Comparison of ENCODE assay signal across 8 mouse cellular contexts in genomic region chrX:103288485-103289330, GRCm38 (mm10). TPM values are rescaled to one million over a fixed set of nuclear protein-coding genes. Genes with fewer than 3 reads are reported as not detected.
DNase-seq lines count a peak whose midpoint lies in the region; ATAC-seq and TF ChIP-seq lines count a peak whose summit lies in the region.
"Had no signal": no experiment of that assay in that cellular context is flagged by ENCODE, and none has a peak within 500 bp of the region (broad histone marks: within the 10 kb centered on the region; RNA-seq: fewer than 3 reads in every experiment).

No protein-coding gene starts in this region.

- ATAC-seq in hematopoietic stem cell, adult 5-6 weeks (replicated peaks in 1 of 2; ENCODE audit: insufficient read depth in 1 of 2, low FRiP score in 2 of 2, low TSS enrichment in 1 of 2, low read depth in 1 of 2, poor library complexity in 2 of 2, severe bottlenecking in 2 of 2), result peak; percentile 56 to 80; a peak in 2 of 4 replicates
- peak; percentile 74 for ATAC-seq in lung, embryonic 16.5 days (ENCODE audit: low read depth)
- ATAC-seq in stomach, postnatal 0 days (ENCODE audit: low FRiP score, low TSS enrichment), result no peak

- peak overlapping the region; percentile 48 for H3K4me2 ChIP-seq in lung, embryonic 16.5 days (ENCODE audit: low read depth, low read length)
- H3K4me2 ChIP-seq in stomach, postnatal 0 days (replicated peaks; ENCODE audit: low read depth), result peak overlapping the region; percentile 30; the same call in 1 of the 2 replicates

- 18% methylated on average over 25 of the region's 25 CpGs for WGBS in lung, embryonic 16.5 days
- 22% methylated on average over 25 of the region's 25 CpGs for WGBS in stomach, postnatal 0 days

- peak in 1 of 2 experiments; percentile 8 for DNase-seq in layer of hippocampus, adult 2 months (ENCODE audit: low spot score in 2 of 2)
- no peak for DNase-seq in layer of hippocampus, adult 8-10 months (ENCODE audit: low spot score in 2 of 2)
- DNase-seq in embryo, embryonic 10 days (ENCODE audit: low spot score), result peak; percentile 60
- DNase-seq in stomach, postnatal 0 days (ENCODE audit: low spot score), result peak; percentile 16
- DNase-seq in gastrocnemius, adult 18-20 months (ENCODE audit: low spot score), result no peak

- peak overlapping the region; percentile 18; the same call in 1 of the 2 replicates for H3K4me3 ChIP-seq in layer of hippocampus, adult 2 months
- 0 out of 2 replicates have a peak overlapping the region, but pooled peaks have one; percentile 9 for H3K4me3 ChIP-seq in lung, embryonic 16.5 days (ENCODE audit: low read length)
- H3K4me3 ChIP-seq in stomach, postnatal 0 days (ENCODE audit: low read depth, low read length), result no peak overlapping the region

- no peaks in the 10 kb centered on the region; the same call in none of the 2 replicates for H3K4me1 ChIP-seq in lung, embryonic 16.5 days (replicated peaks; ENCODE audit: control insufficient read depth, insufficient read depth, low read length)
- no peaks in the 10 kb centered on the region for H3K4me1 ChIP-seq in stomach, postnatal 0 days (replicated peaks; ENCODE audit: control insufficient read depth, insufficient read depth)

- no peak overlapping the region for H3K9ac ChIP-seq in lung, embryonic 16.5 days (ENCODE audit: low read length)
- H3K9ac ChIP-seq in stomach, postnatal 0 days (ENCODE audit: low read length), result no peak overlapping the region

- H3K9me3 ChIP-seq in lung, embryonic 16.5 days (ENCODE audit: control insufficient read depth, low read length), result no peaks in the 10 kb centered on the region
- no peaks in the 10 kb centered on the region for H3K9me3 ChIP-seq in stomach, postnatal 0 days (ENCODE audit: control insufficient read depth, low read length)

- TF ChIP-seq CTCF in layer of hippocampus, adult 2 months (conservative IDR thresholded peaks at IDR 0.05), result no peak
- TF ChIP-seq CTCF in stomach, postnatal 0 days (IDR thresholded peaks at IDR 0.05; ENCODE audit: low read depth), result no peak

- peaks cover 15% of the 10 kb centered on the region for H3K27me3 ChIP-seq in lung, embryonic 16.5 days (ENCODE audit: control insufficient read depth, insufficient read depth, low read depth, low read length)
- no peaks in the 10 kb centered on the region; the same call in 1 of the 2 replicates for H3K27me3 ChIP-seq in stomach, postnatal 0 days (ENCODE audit: control insufficient read depth, insufficient read depth, low read length)

- no peaks in the 10 kb centered on the region for H3K36me3 ChIP-seq in lung, embryonic 16.5 days (ENCODE audit: control insufficient read depth, insufficient read depth, low read length)
- H3K36me3 ChIP-seq in stomach, postnatal 0 days (ENCODE audit: control insufficient read depth, insufficient read depth, low read length), result no peaks in the 10 kb centered on the region

- H3K27ac ChIP-seq in layer of hippocampus, adult 2 months, result no peak overlapping the region; the same call in 1 of the 2 replicates
- no peak overlapping the region for H3K27ac ChIP-seq in lung, embryonic 16.5 days (ENCODE audit: low read length)
- H3K27ac ChIP-seq in stomach, postnatal 0 days (replicated peaks), result no peak overlapping the region
- H3K27ac ChIP-seq: macrophage had no signal

- no peak for TF ChIP-seq EP300 in stomach, postnatal 0 days (optimal IDR thresholded peaks at IDR 0.05)

RNA-seq across cellular contexts. Expression of gene Cdx4, which starts 32.5 kb away (rescaled TPM):
- not detected for total RNA-seq in layer of hippocampus, adult 2 months (2021)
- not detected for total RNA-seq in layer of hippocampus, adult 8-10 months (2022)
- not detected in 2 replicates for total RNA-seq in hematopoietic stem cell, adult 5-6 weeks (2017)
- polyA plus RNA-seq in lung, embryonic 16.5 days (2015; fragmentation: Nextera tagmentation; extraction: Ambion mirVana), result 0.10 TPM in 1 of 2 replicates, not detected in the other
- not detected in 2 replicates for polyA plus RNA-seq in stomach, postnatal 0 days (2015; fragmentation: Nextera tagmentation; extraction: Ambion mirVana)
- total RNA-seq in gastrocnemius, adult 18-20 months (2021), result not detected
- polyA plus RNA-seq: macrophage had no signal

Comparison
In these comparisons a context has a peak if more than half of its experiments do, and no peak if none do; other contexts are left out.
1. DNase-seq: peak in embryo, embryonic 10 days (single experiment) and stomach, postnatal 0 days (single experiment); none in layer of hippocampus, adult 8-10 months (0 of 2) and gastrocnemius, adult 18-20 months (single experiment).